Mouse (Mus musculus) embryo, embryonic 11.5 days (tissue): ENCODE data around the gene Sdf4.

Experiments used
- DNase-seq: peaks from one replicate; pipeline ENCODE4 v3.0.0-alpha.2; 2012; ENCODE audit warnings: low read depth, low spot score

Sdf4 gene

GRCm38 (mm10) chr4:155992241-155992905 lies at the start of gene Sdf4, which contains the start of gene B3galt6:
Sdf4 (plus strand) TSS chr4:155992872.
B3galt6 (minus strand) TSS chr4:155992649.
- DNase-seq = peak; percentile 87

GRCm38 (mm10) chr4:155943049-155943452 lies 49.6 kb upstream of the Sdf4 start:
- DNase-seq = no peak

GRCm38 (mm10) chr4:155943534-155944249 lies 49.0 kb upstream of the Sdf4 start, which contains the start of gene Ube2j2:
Ube2j2 (plus strand) TSS chr4:155943831.
- peak; percentile 91 for DNase-seq

GRCm38 (mm10) chr4:155944271-155944670 lies 48.4 kb upstream of the Sdf4 start:
- DNase-seq = no peak

- no peak for DNase-seq
Measured at GRCm38 (mm10) chr4:155947094-155947493, 45.6 kb upstream of the Sdf4 start.

- no peak for DNase-seq
Measured at GRCm38 (mm10) chr4:155955491-155955890, 37.2 kb upstream of the Sdf4 start.

- peak; percentile 73 for DNase-seq
Measured at GRCm38 (mm10) chr4:155959275-155959674, 33.4 kb upstream of the Sdf4 start.

- DNase-seq = peak; percentile 24
Measured at GRCm38 (mm10) chr4:155962167-155962971, 30.3 kb upstream of the Sdf4 start, which contains the start of gene C1qtnf12. C1qtnf12 (plus strand) TSS chr4:155962318.

- DNase-seq = no peak
Measured at GRCm38 (mm10) chr4:155963106-155963505, 29.6 kb upstream of the Sdf4 start.

GRCm38 (mm10) chr4:155964396-155964795 lies 28.3 kb upstream of the Sdf4 start:
- no peak for DNase-seq

GRCm38 (mm10) chr4:155969043-155969653 lies 23.5 kb upstream of the Sdf4 start:
- no peak for DNase-seq

- no peak for DNase-seq
Measured at GRCm38 (mm10) chr4:155970286-155970685, 22.4 kb upstream of the Sdf4 start.

- no peak for DNase-seq
Measured at GRCm38 (mm10) chr4:155972651-155973050, 20.0 kb upstream of the Sdf4 start.

- DNase-seq = no peak
Measured at GRCm38 (mm10) chr4:155973239-155973638, 19.4 kb upstream of the Sdf4 start.

GRCm38 (mm10) chr4:155981436-155982082 lies 11.1 kb upstream of the Sdf4 start:
- DNase-seq = no peak

GRCm38 (mm10) chr4:155983788-155984187 lies 8.9 kb upstream of the Sdf4 start:
- DNase-seq = no peak

- no peak for DNase-seq
Measured at GRCm38 (mm10) chr4:155991211-155991907, 1.3 kb upstream of the Sdf4 start.

- DNase-seq = no peak
Measured at GRCm38 (mm10) chr4:155991908-155992230, 803 bp upstream of the Sdf4 start.

GRCm38 (mm10) chr4:155992906-155993547 lies 355 bp downstream of the Sdf4 start:
- peak; percentile 90 for DNase-seq

GRCm38 (mm10) chr4:155993606-155994005 lies 934 bp downstream of the Sdf4 start:
- DNase-seq = no peak
